Mouse (Mus musculus): Measurements from ENCODE around the gene Heatr4. TPM values are rescaled to one million over a fixed set of nuclear protein-coding genes. Genes with fewer than 3 reads are reported as not detected.

Heatr4 gene
- polyA plus RNA-seq, 1 experiment from 2014 or later = not detected

DNA sequence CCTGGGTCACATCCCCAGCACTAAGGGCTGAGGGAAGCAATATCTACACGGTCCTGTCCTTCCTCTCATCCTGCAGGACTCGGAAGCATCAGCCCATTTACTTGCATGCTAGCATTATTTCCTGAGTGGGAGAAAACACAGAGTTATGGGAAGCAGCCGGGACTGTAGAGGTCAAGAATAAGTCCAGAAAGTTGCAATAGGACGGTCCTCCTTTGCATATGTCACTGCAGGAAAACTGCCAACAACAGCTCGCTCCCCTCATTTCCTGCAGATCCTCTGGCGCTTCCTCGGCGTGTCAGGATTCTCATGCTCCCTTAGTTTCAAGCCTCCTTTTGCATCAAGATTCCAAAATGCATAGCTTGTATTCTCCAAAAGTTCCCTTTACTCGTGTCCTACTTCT is 67.8 kb downstream of the Heatr4 start:
- no peaks in the 10 kb centered on the region for H3K27me3 ChIP-seq
- DNase-seq (ENCODE audit: low read depth, low spot score) = no peak
- no peak for TF ChIP-seq CTCF (IDR thresholded peaks at IDR 0.05)
- ATAC-seq = no peak
- ChIA-PET CTCF (interaction anchor here (2.3 kb wide), 1 partner anchor 11 kb away, joined by 5 read pairs; no protein-coding TSS in a partner anchor), POLR2A (interaction anchor here (0.6 kb wide), 1 partner anchor 223 kb away, joined by 3 read pairs; no protein-coding TSS in a partner anchor)
- in situ Hi-C loops (cut with MboI; ENCODE audit: low pct_unique_long_range_greater_than_20kb) = no loop called here

DNA sequence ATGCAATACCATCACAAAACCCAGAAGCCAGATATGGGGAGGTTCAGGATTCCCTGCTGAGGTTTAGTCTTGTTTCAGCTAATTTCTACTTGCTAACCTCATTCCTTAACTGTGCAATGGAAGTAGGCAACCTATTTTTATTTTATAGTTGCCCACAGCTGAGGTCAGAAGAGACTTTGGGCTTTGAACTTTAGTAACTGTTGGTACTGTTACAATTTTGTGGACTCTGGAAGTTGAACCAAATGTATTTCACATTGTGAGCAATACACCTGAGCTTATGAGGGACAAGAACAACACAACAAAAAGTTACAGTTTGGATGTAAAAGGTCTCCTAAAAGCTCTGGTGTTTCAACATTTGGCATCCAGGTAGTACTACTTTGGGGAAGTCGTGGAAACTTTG is 69.9 kb downstream of the Heatr4 start:
- ChIA-PET CTCF (interaction anchor here (1.4 to 2.3 kb wide), 2 partner anchors 9 to 12 kb away, joined by 3 to 5 read pairs; no protein-coding TSS in a partner anchor), POLR2A (no interaction called here)
- TF ChIP-seq CTCF (IDR thresholded peaks at IDR 0.05) = no peak
- ATAC-seq (no peak), DNase-seq (ENCODE audit: low read depth, low spot score) (no peak)
- in situ Hi-C loops (cut with MboI; ENCODE audit: low pct_unique_long_range_greater_than_20kb) = no loop called here
- H3K27me3 ChIP-seq = no peaks in the 10 kb centered on the region

DNA sequence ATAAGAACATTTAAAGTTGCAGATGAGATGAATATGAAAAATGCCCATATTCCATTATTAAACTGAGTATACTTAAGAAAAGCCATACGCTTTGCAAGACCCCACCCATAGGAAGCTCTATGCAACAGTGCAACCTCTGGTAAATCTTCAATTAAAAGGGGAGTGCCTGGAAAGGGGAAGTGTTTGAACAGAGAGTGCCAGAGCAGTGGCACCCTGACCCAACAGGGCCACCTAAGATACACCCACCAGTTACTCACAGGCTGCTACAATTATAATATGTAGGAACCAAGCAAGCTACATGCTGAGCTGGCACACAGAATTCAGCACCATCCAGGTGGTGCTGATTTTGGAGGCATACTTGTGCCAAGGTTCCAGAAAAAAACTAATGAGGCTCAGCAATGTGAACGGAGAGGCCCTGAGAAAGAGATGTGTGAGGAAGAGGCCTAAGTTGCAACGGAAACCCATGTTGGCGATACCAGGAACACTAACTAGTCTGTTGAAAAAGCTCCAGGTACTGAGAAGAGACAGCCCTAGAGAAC is 70.4 kb downstream of the Heatr4 start:
- ChIA-PET POLR2A (no interaction called here), CTCF (interaction anchor here (1.4 to 2.3 kb wide), 2 partner anchors 9 to 11 kb away, joined by 3 to 5 read pairs; no protein-coding TSS in a partner anchor)
- ATAC-seq (no peak), DNase-seq (ENCODE audit: low read depth, low spot score) (no peak)
- no peaks in the 10 kb centered on the region for H3K27me3 ChIP-seq
- in situ Hi-C loops (cut with MboI; ENCODE audit: low pct_unique_long_range_greater_than_20kb) = no loop called here
- TF ChIP-seq CTCF (IDR thresholded peaks at IDR 0.05) = no peak

DNA sequence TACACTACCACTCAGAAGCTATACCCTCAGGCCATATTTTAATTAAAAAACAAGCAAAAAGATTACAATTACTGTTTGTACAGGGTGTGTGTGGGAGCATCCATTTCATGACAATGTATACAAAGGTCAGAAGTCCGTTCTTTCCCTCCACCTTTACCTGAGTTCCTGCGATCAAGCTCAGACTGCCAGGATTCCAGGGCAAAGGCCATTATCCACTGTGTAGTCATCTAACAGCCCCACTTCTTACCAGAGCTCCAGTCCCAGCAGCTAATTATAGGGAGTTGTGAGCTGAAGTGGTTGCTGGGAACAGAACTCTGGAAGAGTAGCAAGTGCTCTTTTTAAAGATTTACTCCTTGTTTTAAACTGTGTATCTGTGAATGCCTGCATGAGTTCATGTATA is 74.2 kb downstream of the Heatr4 start:
- in situ Hi-C loops (cut with MboI; ENCODE audit: low pct_unique_long_range_greater_than_20kb) = no loop called here
- no peak for ATAC-seq
- TF ChIP-seq CTCF (IDR thresholded peaks at IDR 0.05) = no peak
- POLR2A ChIA-PET = no interaction called here
- DNase-seq (ENCODE audit: low read depth, low spot score) = no peak
- CTCF ChIA-PET = no interaction called here
- no peaks in the 10 kb centered on the region for H3K27me3 ChIP-seq

Other genes with a start within 250 kb of the Heatr4 start
- gene Papln, start 221.2 kb downstream of the Heatr4 start, polyA plus RNA-seq (2021) = 2.7 TPM
- 30.9 TPM for gene Numb, start 62.9 kb downstream of the Heatr4 start, polyA plus RNA-seq (2021)
- gene Riox1, start 34.2 kb downstream of the Heatr4 start, polyA plus RNA-seq (2021) = 12.4 TPM
- 33.7 TPM for gene Acot2, start 3.0 kb upstream of the Heatr4 start, polyA plus RNA-seq (2021)
- 35.0 TPM for gene Acot1, start 24.6 kb upstream of the Heatr4 start, polyA plus RNA-seq (2021)
- 0.33 TPM for gene Acot4, start 53.5 kb upstream of the Heatr4 start, polyA plus RNA-seq (2021)
- gene Gm49366, start 54.1 kb upstream of the Heatr4 start, polyA plus RNA-seq (2021) = not detected
- 1.6 TPM for gene Acot3, start 67.3 kb upstream of the Heatr4 start, polyA plus RNA-seq (2021)
- 1.1 TPM for gene Acot5, start 84.5 kb upstream of the Heatr4 start, polyA plus RNA-seq (2021)
- 0.09 TPM for gene Acot6, start 115.8 kb upstream of the Heatr4 start, polyA plus RNA-seq (2021)
- gene Dnal1, start 129.5 kb upstream of the Heatr4 start, polyA plus RNA-seq (2021) = 23.6 TPM
- gene Pnma1, start 163.6 kb upstream of the Heatr4 start, polyA plus RNA-seq (2021) = 1.2 TPM
- 16.0 TPM for gene Elmsan1, start 234.0 kb upstream of the Heatr4 start, polyA plus RNA-seq (2021)

Measured in Patski (cell line).